Mouse (Mus musculus) kidney, adult 2 months (tissue): ENCODE results near the gene C5ar2. TPM values are rescaled to one million over a fixed set of nuclear protein-coding genes. Genes with fewer than 3 reads are reported as not detected.

Source experiments
- DNase-seq: peaks from one replicate; pipeline ENCODE4 v3.0.0; 2021
- H3K27ac ChIP-seq: fragments of 200-500 bp; 2 replicates; pipeline ENCODE4 v1.5.1; 2012; ENCODE audit warnings: low read depth, low read length, control low read depth, inconsistent platforms; ENCODE audit not compliant: insufficient read depth
- H3K27me3 ChIP-seq: fragments of 200-500 bp; replicated peaks from 2 replicates; pipeline ENCODE4 v1.6.1; 2012; ENCODE audit warnings: mild to moderate bottlenecking, moderate library complexity, low read length, inconsistent platforms; ENCODE audit not compliant: control insufficient read depth, insufficient read depth
- H3K36me3 ChIP-seq: fragments of 200-500 bp; 2 replicates; pipeline ENCODE4 v1.6.1; 2012; ENCODE audit warnings: mild to moderate bottlenecking, moderate library complexity, low read length, inconsistent platforms; ENCODE audit not compliant: control insufficient read depth, insufficient read depth
- H3K4me1 ChIP-seq: fragments of 200-500 bp; 2 replicates; pipeline ENCODE4 v1.6.1; 2011; ENCODE audit warnings: low read length; ENCODE audit not compliant: control insufficient read depth, insufficient read depth
- H3K4me3 ChIP-seq: fragments of 200-500 bp; 2 replicates; pipeline ENCODE4 v1.5.1; 2011; ENCODE audit warnings: mild to moderate bottlenecking, low read depth, low read length, control low read depth; ENCODE audit not compliant: insufficient read depth
- CTCF ChIP-seq: fragments of 200-500 bp; conservative IDR thresholded peaks from 2 replicates; pipeline ENCODE4 v1.5.1; 2011; ENCODE audit warnings: low read depth, mild to moderate bottlenecking, control low read depth, low read length, moderate library complexity, mixed read lengths; ENCODE audit not compliant: insufficient read depth, insufficient read length
- POLR2A ChIP-seq: fragments of 200-500 bp; IDR thresholded peaks from one replicate; pipeline ENCODE4 v1.6.1; 2011; ENCODE audit warnings: low read depth, low read length, control low read depth
- WGBS: fragments of 180-500 bp; shearing (Covaris S2); methylation state at CpG from one replicate; pipeline ENCODE4 v1.1.7; 2018; 5-methylcytosine and 5-hydroxymethylcytosine counted together
- polyA plus RNA-seq: library from polyadenylated mRNA; depleted of rRNA; stranded (reverse); fragments of >200 nt; gene quantifications from 2 replicates; pipeline ENCODE4 v1.2.3, GENCODE M21; 2012

The C5ar2 gene
- polyA plus RNA-seq, 1 experiment = 0.39 TPM

- TF ChIP-seq POLR2A (no peak), CTCF (no peak)
- peak; percentile 84 for DNase-seq
- H3K4me3 ChIP-seq = no peak overlapping the region
- WGBS = 36% methylated on average over 5 of the region's 5 CpGs
- H3K27ac ChIP-seq = peak overlapping the region; percentile 91
- no peaks in the 10 kb centered on the region for H3K36me3 ChIP-seq
- peaks cover 16% of the 10 kb centered on the region for H3K4me1 ChIP-seq
- no peaks in the 10 kb centered on the region for H3K27me3 ChIP-seq
These were observed 14.1 kb downstream of the C5ar2 start for GRCm38 (mm10) chr7:16229869-16230268.

- DNase-seq = peak; percentile 98
- H3K36me3 ChIP-seq = no peaks in the 10 kb centered on the region; the same call in 1 of the 2 replicates
- H3K27me3 ChIP-seq = no peaks in the 10 kb centered on the region
- peaks cover 6% of the 10 kb centered on the region; the same call in 1 of the 2 replicates for H3K4me1 ChIP-seq
- H3K27ac ChIP-seq = peak within 1 kb of the TSS; percentile 83
- peak within 1 kb of the TSS; percentile 81 for H3K4me3 ChIP-seq
- 1% methylated on average over 34 of the region's 34 CpGs for WGBS
- TF ChIP-seq POLR2A = peak; percentile 67
- peak; percentile 69 for TF ChIP-seq CTCF
These were observed 22.2 kb downstream of the C5ar2 start, which contains the start of gene Dhx34 for GRCm38 (mm10) chr7:16221582-16222272. TSS of gene Dhx34 (minus strand) at chr7:16222037.

GRCm38 (mm10) chr7:16213986-16214385 is 30.0 kb downstream of the C5ar2 start:
- WGBS = 95% methylated on average over 9 of the region's 9 CpGs
- no peak for DNase-seq
- TF ChIP-seq POLR2A (no peak), CTCF (no peak)
- Histone ChIP-seq H3K27me3 (no peaks in the 10 kb centered on the region), H3K4me1 (no peaks in the 10 kb centered on the region), H3K27ac (no peak overlapping the region), H3K4me3 (no peak overlapping the region), H3K36me3 (no peaks in the 10 kb centered on the region; the same call in 1 of the 2 replicates)

GRCm38 (mm10) chr7:16213196-16213595 is 30.8 kb downstream of the C5ar2 start:
- H3K4me3 ChIP-seq = no peak overlapping the region
- no peak for TF ChIP-seq POLR2A
- no peak for TF ChIP-seq CTCF
- no peak for DNase-seq
- no peaks in the 10 kb centered on the region; the same call in 1 of the 2 replicates for H3K36me3 ChIP-seq
- no peaks in the 10 kb centered on the region for H3K27me3 ChIP-seq
- H3K4me1 ChIP-seq = no peaks in the 10 kb centered on the region
- 73% methylated on average over 6 of the region's 6 CpGs for WGBS
- no peak overlapping the region for H3K27ac ChIP-seq

- H3K4me1 ChIP-seq = no peaks in the 10 kb centered on the region
- WGBS = 67% methylated on average over 12 of the region's 12 CpGs
- no peak for DNase-seq
- peak; percentile 39; the same call in 1 of the 2 replicates for TF ChIP-seq CTCF
- no peak for TF ChIP-seq POLR2A
- no peaks in the 10 kb centered on the region for H3K27me3 ChIP-seq
- H3K36me3 ChIP-seq = no peaks in the 10 kb centered on the region; the same call in 1 of the 2 replicates
- H3K27ac ChIP-seq = no peak overlapping the region
- no peak overlapping the region for H3K4me3 ChIP-seq
These were observed 33.0 kb downstream of the C5ar2 start for GRCm38 (mm10) chr7:16210862-16211365.

- Histone ChIP-seq H3K4me3 (no peak overlapping the region), H3K27ac (no peak overlapping the region), H3K4me1 (peaks cover 8% of the 10 kb centered on the region; the same call in 1 of the 2 replicates), H3K27me3 (no peaks in the 10 kb centered on the region), H3K36me3 (no peaks in the 10 kb centered on the region)
- 70% methylated on average over 21 of the region's 21 CpGs for WGBS
- DNase-seq = no peak
- no peak for TF ChIP-seq POLR2A
- no peak for TF ChIP-seq CTCF
These were observed 34.9 kb downstream of the C5ar2 start for GRCm38 (mm10) chr7:16208781-16209665.
